Mouse (Mus musculus) testis, adult 2 months (tissue): ENCODE data around the gene Rtn2.

ENCODE experiments used
- CTCF ChIP-seq: fragments of 200-500 bp; IDR thresholded peaks from 2 replicates; pipeline ENCODE4 v1.5.1; 2012; ENCODE audit warnings: low read depth, mild to moderate bottlenecking, inconsistent platforms, low read length, moderate library complexity; ENCODE audit not compliant: control insufficient read depth, insufficient read depth, insufficient replicate concordance
- POLR2A ChIP-seq: fragments of 200-500 bp; IDR thresholded peaks from 2 replicates; pipeline ENCODE4 v1.6.1; 2012; ENCODE audit warnings: low read depth, mild to moderate bottlenecking, inconsistent platforms, low read length, moderate library complexity; ENCODE audit not compliant: control insufficient read depth

DNA sequence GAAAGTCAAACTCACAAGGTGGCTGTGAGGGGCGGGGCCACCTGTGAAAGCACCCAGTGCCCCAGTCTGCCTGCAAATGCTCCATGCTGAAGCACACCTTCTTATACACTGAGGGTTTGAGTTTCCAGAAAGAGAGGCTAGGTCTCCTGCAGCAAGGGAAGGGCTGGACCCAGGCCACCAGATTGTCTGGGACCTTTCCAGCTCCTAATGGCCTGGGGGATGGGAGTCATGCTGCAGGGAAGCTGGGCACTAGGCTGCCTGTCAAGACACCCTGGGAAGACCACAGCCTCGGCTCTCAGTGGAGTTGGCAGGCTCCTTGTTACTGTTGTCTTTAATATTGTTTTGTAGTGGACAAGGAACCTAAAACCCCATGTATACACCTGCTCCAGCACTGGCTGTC is 46.0 kb upstream of the Rtn2 start:
- TF ChIP-seq CTCF (no peak), POLR2A (no peak)
